Mouse (Mus musculus) CD4-positive, CD25-positive, alpha-beta regulatory T cell, adult 4 months (primary cell): ENCODE data around the gene Ccdc88c. TPM values are rescaled to one million over a fixed set of nuclear protein-coding genes. Genes with fewer than 3 reads are reported as not detected.

ENCODE experiments used
- ATAC-seq: one replicate; pipeline ENCODE4 v1.8.0; 2017
- polyA plus RNA-seq, 2 experiments: library from polyadenylated mRNA; unstranded; fragments of 100-300 nt; shearing (Covaris generic); gene quantifications; one replicate each; pipeline ENCODE4 v1.2.1; 2017

Gene Ccdc88c
- polyA plus RNA-seq, 2 experiments from 2014 or later, result 89.5 to 106 TPM

DNA sequence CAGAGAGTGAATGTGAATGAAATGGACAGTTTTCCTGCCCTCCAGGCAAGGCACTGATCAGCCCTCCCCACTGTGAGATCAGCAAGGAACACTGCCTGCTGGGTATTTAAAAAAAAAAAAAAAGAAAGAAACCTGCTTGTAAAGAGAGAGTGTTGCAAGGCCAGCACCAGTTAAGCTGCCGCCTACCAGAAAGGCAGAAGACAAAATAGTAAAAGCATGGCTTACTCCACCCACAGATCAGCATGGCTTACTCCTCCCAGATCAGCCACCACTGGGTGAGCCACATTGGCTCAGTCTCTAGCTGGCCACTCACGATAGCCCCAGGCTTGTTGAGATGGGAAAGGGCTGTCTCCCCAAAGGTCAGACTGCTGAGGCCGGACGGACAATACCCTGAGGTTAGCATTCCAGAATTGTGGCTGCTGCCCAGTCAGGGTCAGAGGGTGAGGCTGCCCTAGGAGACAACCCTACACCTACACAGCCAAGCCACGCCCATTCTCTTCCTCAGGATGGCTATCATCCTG is 32.4 kb downstream of the Ccdc88c start:
- ATAC-seq, result no peak

DNA sequence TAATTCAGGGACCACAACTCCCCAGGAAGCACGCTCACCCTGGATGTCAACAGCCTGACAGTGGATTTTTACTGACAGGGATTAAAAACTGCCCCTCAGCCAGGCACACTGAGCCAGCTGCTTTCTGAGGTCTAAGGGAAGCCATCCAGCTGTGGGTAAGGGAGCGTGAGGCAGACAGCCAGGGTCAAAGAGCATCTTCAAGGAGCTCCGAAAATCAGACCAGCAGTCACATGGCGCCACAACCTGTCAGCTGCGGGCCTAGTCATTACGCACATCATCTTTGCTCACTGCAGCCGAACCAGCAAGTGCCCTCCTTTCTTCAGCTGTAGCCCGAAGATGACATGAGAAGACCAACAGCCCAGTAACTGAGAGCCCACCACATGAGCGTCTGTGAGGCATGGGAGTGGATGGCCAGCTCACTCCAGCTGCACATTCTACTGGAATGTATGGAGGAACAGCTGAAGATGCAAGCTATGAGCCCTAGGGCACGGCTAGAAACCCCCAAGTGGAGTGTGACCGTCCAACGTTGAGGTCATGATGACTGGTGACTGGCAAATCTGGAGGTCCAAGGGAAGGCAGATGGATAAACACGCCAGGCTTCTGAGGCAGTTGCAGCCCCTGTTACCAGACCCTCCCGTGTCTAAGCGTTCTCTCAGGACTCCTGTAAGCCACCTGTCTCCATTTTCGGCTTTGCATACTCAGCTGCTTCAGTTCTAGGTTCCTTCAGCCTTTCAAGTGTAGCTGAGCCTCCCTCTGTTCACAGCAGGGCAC is 33.1 kb downstream of the Ccdc88c start:
- ATAC-seq, result no peak

DNA sequence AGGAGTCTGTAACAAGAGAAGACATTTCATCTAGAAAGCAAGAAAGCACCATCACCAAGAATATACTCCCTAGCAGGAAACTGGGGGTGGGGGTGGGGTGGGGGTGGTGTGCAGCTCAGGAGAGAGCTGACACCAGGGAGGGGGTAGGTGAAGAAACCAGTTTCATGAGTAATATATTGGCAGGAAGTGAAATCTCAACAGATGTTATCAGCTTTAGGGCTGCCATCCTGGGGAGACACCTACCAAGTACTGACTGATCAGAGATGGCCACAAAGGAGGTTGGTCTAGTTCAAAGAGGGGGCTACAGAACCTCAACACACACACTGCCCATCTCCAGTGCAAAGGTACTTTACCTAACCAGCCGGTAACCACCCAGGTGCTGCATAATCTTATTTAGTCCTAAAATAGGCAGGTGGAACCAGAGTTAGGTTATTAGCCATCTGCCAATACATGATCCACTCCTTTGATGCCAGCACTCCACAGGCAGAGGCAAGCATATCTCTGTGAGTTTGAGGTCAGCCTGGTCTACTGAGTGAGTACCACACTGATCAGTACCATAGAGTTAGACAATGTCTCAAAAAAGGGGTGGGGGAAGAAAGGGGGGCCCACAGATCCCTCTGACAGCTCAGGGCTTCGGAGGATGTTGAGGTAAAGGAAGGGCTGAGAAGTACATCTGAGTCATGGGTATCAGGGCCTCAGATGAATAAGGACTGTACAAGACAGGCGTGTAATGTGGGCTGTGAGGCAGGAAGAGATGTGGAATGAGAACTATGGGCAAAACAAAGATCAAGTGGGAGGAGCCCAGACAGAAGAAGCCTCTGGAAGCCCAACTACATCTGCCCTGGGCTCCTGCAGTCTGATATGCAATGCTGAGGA is 34.5 kb downstream of the Ccdc88c start:
- peak; percentile 83 for ATAC-seq

DNA sequence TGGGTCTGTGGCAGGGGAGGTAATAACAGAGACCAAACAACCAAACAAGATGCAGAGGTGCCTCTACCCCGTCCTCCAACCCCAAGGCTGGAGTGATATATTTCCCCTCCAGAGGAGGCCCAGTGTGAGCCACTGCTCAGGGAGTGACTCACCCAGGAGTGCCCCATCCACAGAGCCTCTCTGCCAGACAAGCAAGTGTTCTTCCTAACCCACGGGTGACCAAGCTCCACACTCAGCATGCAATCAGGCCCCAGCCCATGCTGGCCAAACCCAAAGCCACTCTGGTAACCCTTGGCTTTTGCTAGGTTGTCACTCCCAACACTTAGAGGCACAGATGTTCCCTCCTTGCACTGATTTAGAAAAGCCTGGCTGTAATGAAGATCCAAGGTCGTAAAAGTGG is 35.7 kb downstream of the Ccdc88c start:
- ATAC-seq, result no peak

DNA sequence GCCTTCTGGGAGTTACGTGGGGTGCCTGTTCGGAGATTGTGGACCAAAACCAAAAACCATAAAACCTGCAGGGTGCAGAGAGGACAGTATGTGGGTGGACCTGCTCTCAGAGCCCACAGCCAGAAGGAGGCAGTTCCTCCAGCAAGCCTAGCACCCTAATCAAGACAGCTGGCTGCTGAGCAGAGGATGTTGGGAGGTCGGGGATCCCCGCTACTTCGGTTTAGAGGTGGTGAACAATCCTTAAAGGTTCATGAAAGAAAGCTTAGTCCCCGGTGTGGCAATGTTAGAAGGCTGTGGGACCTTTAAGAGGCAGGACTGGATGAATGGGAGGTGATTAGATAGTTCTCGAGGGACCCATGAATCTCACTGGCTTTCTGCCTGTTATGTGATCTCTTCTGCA is 36.4 kb downstream of the Ccdc88c start:
- no peak for ATAC-seq

DNA sequence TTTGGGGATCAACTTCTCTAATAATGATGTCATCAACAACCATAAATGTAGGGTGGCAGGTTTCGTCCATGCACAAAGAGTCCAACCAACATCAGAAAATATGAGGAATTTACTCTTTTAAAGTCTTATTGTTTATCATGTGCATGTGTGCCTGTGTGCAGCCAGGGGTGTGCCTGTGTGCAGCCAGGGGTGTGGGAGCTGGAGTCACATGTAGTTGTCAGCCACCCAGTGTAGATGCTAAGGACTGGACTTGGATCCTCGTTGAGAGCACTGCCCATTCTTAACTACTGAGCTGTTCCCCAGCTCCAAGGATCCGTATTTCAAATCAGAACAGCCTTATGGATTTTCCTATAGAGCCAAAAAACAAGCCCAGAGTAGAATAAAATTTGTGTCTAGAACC is 37.7 kb downstream of the Ccdc88c start:
- no peak for ATAC-seq

DNA sequence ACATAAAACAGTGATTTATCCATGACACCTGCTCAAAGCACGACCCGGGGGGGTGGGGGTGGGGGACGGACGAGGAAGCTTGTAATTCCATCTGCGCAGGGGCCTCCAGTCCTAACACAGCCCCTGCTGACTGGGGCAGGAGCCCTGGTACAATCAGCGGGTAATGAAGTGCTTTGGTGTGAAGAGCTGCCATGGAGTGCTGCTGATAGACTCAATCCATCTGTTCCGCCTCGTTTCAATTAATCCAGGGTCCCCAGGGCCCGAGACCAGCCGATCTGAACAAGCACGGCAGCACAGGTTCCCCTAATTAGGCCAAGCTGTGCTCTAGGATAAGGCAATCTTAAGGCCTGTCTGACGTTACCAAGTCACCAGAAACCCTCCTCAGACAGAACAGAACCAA is 38.6 kb downstream of the Ccdc88c start:
- ATAC-seq, result no peak

DNA sequence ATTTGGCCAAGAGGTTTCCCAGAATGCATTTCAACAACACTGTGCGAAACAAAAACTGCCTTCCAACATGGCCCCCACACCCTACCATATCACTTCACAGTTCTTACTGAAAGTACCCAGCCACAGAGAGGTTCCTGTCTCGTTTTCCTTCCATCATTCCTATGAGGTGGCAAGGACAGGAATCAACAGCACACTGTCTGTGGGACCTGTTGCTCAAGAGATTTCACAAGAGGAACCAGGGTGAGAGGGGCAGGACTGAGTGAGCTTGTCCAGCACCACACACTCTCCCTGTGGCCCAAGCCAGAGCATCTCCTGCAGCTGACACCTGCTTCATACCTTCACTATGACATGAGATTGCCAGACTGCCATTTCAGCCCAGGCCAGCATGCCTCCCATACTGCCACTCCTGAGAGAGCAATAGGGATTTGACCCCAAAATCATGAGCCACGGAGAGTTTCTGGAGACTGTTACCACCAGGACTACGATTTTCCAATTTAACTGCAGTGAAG is 39.0 kb downstream of the Ccdc88c start:
- no peak for ATAC-seq

DNA sequence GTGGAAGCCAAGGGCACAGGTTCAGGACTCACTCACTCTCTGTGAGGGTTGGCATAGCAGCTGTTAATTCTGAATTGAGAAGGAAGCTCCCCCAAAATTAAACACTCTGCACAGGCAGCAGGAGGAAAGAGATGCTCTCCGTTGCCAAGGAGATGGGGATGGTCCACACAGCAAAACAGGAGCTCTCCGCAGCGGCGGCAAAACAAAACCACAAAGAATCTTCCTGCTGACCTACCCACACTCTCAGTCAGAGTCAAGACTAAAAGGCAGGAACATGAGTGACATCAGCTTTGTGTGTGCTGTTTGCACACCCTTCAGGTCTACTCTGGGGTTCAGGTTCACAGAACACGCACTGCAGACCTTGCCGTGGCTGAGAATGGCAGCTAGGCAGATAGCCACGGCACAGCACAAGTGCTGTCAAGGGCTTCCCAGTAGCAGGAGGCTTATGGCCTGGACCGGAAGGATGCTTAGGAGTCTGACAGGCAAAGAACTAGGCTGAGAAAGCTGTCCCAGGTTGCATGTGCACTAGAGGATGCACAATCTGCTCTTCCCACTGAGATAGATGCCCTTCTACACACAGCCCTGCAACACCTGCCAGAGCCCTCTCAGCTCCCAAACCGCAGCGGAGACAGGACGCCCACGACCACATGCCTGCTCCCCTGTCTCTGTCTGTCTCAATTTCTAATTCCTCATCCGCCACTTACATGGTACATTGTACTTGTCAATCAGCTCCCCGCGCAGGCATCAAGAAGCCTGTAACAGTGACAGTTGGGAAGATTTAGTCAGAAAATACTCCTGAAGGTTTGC is 40.3 kb downstream of the Ccdc88c start:
- ATAC-seq, result peak; percentile 64

DNA sequence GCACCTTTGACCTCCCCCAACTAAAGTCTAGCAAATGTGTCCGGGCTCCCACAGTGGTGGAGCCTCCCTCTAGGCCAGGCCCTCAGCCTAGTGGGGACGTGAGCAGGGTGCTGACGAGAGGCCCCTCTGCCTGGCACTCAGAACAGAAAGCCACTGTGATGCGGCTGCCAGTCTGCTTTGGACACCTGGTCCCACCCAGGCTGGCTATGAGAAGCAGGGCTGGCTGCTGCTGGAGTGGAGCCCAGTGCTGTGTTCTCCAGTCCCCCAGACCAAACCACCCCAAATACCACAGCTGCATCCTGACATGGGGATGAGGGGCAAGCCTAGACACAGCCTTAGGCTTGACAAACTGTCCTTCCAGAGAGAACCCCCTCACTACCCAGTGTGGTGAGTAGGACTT is 42.4 kb downstream of the Ccdc88c start:
- ATAC-seq, result no peak

DNA sequence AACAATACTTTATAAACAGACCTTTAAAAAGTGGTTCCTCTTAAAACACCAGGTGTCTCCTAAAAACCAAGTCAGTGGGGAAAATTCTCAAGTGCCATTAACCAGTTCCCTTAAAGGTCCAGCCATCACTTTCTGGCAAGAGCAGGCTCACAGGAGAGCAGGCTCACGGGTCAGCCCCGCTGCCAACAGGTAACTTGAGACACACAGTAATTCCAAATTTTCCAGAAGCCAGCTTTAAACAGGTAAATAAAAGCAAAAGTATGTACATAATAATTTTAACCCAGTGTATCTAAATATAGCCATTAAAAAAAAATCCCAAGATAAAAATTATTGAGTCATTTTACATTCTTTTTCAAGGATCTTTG is 43.1 kb downstream of the Ccdc88c start:
- no peak for ATAC-seq

DNA sequence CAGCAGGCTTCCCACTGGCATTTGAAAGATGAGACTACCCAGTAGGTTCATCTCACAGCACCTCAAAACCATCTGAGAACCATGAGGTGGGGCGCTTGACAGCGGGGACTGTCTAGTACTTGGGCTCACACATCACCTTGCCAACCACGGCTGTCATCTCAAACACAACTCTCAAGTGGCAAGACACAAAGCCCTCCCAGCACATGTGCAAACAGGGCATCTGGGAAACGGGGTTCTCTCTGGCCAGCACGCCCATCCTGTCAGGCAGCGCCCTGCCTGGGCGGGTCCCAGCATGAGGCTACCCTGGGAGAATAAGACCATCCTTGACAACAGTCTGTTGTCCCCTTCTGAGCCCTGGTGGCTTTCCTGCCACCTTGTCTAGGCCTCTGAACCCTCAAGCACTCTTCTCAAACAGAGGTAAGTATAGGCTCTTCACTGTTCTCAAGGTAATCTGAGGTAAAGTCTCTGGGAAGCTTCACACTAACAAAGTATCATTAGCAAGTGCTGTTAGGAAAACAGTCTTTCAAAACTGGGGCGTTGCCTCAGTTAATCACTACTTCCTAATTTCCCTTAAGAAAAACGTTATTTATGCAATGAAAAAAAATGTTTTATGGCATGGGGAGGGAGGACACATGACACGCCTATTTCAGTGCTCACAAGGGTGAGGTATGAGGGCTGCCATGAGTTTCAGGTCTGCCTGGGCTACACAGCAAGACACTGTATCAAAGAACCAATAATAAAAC is 43.6 kb downstream of the Ccdc88c start:
- ATAC-seq, result no peak

DNA sequence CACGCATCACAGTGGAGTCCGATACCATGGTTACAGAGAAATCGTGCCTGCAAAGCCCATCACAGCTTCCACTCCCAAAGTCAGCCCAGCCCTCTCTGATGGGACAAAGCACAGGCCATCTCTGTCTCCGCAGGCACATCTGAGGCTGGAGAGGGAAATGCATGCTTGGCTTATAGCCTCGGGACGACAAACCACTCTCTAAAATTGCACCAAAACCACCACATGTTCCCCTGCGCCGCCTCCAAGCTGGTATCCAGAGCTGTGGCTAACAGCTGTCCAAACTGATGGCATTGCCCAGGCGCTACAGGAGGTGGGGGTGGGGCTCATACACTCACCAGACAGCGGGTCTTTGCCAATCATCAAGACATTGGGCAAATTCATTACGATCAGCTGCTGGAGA is 45.3 kb downstream of the Ccdc88c start:
- ATAC-seq, result no peak

DNA sequence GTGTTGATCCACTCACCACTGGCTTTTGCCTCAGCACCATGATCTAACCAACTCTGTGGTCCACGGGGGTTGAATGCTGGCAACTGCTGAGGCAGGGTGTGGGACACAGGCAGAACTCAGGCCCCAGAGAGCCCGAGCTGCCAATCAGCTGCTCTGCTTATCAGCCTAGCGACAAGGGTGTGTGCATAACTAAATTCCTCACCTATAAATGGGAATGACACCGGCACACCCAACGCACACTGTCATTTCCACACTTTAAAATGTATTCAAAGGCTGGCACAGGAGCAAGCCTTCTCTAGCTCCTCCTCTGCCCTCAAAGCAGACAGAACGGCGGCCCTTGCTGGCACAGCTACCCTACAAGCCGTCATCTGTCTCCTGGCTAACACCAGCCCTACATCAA is 46.6 kb downstream of the Ccdc88c start:
- no peak for ATAC-seq

DNA sequence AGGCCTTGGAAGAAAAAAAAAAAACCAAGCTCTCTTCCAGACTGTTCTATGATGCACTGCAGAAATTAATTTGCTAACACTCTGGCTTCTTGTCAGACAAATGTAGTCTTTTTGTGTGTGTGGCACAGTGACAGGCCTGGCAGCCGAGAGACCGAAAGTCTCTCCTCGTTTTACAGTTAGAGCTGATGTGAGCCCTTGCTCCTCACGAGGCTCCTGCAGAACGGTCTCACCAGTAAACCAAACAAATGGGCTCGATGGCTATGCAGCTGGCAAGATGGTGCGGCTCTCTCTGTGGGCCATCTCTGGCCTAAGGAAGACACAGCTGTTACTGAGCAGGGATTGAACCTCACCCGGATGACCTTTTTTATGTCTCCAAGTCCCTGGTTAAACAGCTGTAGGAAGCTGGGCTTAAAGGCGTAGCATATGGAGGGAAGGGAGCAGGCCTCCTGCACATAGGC is 48.3 kb downstream of the Ccdc88c start:
- ATAC-seq, result no peak

DNA sequence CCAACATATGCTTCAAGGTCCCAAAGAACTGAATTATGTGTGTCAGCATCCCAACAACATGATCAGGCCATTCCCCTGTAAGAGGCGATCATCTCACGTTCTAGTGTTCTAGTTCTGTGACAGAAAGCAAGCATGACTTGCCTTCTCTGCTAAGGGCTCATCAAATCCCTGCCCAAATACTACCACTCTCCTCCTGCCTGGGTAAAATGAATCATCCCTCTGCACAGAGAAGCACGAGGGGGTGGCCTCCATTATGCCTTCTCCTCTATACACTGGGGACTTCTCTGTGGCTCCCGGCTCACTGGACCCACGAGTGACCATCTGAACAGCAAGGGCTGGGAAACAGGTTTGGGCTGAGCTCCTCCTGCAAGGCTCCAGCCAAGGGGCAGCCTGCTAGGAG is 49.2 kb downstream of the Ccdc88c start:
- ATAC-seq, result no peak

DNA sequence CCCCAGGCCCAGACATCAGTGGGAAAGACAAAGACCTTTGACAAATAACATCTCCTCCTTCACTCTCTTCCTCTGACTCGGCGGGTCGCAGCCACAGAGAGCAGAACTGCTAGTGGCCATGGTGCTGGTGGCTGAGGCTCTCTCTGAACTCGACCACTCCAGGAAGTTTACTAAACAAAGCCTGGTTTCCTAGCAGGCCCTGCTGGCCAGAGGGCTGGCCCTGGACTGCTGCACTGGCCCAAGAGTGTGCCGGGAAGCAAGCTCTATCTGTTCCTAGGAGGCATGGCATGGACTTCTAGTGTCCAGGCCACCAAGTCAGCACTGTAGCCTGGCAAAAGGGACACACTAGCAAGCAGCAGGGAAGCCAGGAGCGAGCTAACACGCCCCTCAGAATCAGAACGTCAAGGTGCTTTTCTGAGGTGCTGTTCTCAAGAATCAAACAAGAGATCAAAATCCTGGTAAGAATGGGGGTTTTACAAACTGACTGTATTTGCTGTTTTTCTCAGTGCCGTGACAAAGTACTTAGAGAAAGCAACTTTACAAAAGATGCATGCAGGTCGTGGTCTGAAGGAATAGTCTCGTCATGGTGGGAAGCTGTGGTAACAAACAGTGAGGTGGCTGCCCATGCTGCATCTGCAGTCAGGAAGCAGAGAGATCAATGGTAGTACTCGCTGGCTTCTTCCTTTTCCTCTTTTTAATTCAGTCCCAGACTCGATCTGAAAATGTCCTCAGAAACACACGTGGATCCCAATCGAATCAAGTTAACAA is 50.7 kb downstream of the Ccdc88c start:
- peak; percentile 41 for ATAC-seq

DNA sequence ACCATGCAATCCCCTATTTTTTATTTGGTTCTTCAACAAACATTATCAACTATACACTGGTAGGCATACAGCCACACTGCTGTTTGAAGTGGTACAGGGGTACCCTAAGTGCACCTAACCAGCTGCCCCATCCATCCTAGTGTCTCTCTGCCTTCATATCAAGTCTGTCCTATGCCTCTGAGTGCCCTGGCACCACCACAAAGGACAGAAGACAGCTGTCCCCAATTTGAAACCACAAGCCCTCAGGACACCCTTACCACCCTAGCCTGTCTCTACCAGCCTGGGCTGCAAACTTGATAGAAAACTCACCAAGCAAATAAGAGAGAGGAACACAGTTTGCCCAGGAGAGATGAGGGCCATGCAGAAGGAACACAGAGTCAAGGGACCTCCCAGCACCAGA is 51.3 kb downstream of the Ccdc88c start:
- ATAC-seq, result no peak

DNA sequence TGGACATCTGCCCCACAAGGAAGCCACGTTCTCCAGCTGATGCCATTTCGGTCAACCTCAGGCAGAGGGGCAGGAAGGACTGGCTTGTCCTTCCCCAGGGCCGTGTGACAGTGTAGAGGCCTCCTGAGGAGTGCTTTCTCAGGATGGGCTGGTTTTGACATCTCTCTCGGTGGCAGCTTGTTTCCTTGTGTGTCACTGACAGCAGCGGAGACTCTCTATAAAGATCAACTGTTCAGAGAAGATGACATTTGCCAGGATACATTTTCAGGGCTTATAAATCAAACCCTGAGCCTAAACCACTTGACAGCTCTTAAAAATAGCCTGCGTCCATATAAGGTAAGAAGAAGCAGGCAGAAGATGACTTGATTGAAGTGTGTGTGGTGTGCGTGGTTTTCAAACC is 59.0 kb downstream of the Ccdc88c start:
- no peak for ATAC-seq

DNA sequence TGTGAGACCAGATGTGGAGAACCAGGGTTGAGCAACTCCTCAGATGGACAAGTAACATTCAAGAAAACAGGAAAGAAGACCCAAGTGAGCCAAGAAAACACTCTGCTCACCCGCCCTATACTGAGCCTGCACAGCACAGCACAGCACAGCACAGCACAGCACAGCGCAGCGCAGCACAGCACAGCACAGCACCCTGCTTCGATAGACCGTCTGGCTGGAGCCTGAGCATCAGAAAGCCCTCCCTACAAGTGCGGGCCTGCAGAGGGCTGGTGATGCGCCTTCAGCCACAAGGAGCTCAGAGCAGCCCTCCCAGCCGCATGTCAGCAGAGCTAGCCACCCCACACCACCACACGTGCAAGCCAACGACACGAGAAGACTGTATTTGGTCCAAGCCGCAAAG is 61.5 kb downstream of the Ccdc88c start:
- no peak for ATAC-seq

DNA sequence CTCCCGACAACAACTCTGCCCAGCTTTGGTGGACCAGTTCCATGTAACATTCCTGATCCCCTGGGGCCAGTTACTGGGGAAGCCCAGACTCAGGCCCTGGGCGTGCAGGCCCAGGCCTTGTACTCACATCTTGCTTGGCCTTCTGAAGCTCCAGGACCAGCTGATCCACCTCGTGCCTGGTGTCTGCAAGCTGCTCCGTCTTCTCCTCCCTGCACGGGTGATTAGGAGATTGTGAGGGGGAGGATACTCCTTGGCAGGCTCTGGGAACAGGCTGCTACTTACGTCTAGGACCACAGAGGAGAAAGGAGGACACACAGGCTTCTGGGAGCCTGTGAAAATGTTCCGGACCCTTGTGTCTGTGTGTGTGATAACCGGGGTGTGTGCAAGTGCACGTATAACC is 62.6 kb downstream of the Ccdc88c start:
- ATAC-seq, result no peak
